Mouse (Mus musculus) neutrophil, adult 65 days (primary cell): ENCODE results near the gene Stc2. TPM values are rescaled to one million over a fixed set of nuclear protein-coding genes. Genes with fewer than 3 reads are reported as not detected.

ENCODE experiments used
- total RNA-seq: library from RNA; stranded (reverse); gene quantifications from 2 replicates; pipeline ENCODE4 v1.2.4, GENCODE M21; 2023

Stc2 gene
- total RNA-seq = not detected in 2 replicates

DNA sequence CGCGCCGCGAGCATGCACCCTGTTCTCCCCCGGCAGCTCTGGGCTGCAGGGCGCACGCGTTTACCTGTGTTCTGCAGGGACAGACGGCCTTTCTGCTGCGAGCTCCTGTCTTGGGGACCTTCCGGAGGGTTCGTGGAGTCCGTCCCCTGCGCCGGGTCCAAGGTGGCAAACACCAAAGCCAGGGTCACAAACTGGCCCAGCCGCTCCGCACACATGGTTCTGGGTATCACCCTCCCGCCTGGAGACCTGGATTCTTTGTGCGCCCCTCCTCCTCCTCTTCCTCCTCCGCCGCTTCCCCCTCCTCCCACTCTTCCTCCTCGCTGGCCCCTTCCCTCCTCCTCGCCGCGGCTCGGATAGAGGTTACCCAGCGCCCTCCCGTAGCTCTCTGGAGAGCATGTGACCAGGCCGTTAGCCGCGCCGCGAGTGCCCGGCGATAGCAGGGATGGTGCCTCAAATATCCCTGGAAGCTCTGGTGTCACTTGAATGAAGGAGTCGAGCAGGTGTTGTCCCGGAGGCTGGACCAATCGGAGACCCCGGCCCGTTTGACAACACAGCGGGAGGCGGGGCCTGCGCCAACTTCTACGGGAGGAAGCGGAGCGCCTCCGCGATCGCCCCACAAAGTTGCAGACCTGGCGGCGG lies at the start of gene Stc2:
Stc2 (minus strand) TSS at position 427 of the 639 bp plus-strand sequence.

Other genes starting within 250 kb of the Stc2 start
- gene Gm17332, start 187.6 kb downstream of the Stc2 start, total RNA-seq = not detected in 2 replicates